Mouse (Mus musculus): Measurements from ENCODE around the gene Elovl1. TPM values are rescaled to one million over a fixed set of nuclear protein-coding genes. Genes with fewer than 3 reads are reported as not detected.
A peak's percentile ranks its signal among the peaks of the same experiment; 100 is the strongest.

The Elovl1 gene
- polyA plus RNA-seq, 1 experiment = 1,062 TPM

GRCm38 (mm10) chr4:118425374-118425773 is 2.5 kb upstream of the Elovl1 start:
- Histone ChIP-seq H3K4me1 (ENCODE audit: control insufficient read depth, insufficient read depth, low read length) (peaks cover 25% of the 10 kb centered on the region), H3K4me3 (replicated peaks; ENCODE audit: extremely low read depth, low read depth, low read length) (no peak overlapping the region)
- no peak for DNase-seq
- WGBS = 56% methylated on average over 1 of the region's 1 CpGs
- TF ChIP-seq CTCF (IDR thresholded peaks at IDR 0.05; ENCODE audit: insufficient read depth, low read length) (no peak), POLR2A (IDR thresholded peaks at IDR 0.05; ENCODE audit: borderline replicate concordance, extremely low read depth, low read depth, low read length) (no peak)

GRCm38 (mm10) chr4:118427415-118427767 is 502 bp upstream of the Elovl1 start:
- H3K4me3 ChIP-seq (replicated peaks; ENCODE audit: extremely low read depth, low read depth, low read length) = peak overlapping the region; percentile 63
- TF ChIP-seq POLR2A (IDR thresholded peaks at IDR 0.05; ENCODE audit: borderline replicate concordance, extremely low read depth, low read depth, low read length) (no peak), CTCF (IDR thresholded peaks at IDR 0.05; ENCODE audit: insufficient read depth, low read length) (no peak)
- no peak for DNase-seq
- H3K4me1 ChIP-seq (ENCODE audit: control insufficient read depth, insufficient read depth, low read length) = peaks cover 26% of the 10 kb centered on the region
- 2% methylated on average over 5 of the region's 5 CpGs for WGBS

GRCm38 (mm10) chr4:118428531-118429214 is 780 bp downstream of the Elovl1 start:
- 14% methylated on average over 15 of the region's 15 CpGs for WGBS
- TF ChIP-seq POLR2A (IDR thresholded peaks at IDR 0.05; ENCODE audit: borderline replicate concordance, extremely low read depth, low read depth, low read length) (no peak; the same call in 1 of the 2 replicates), CTCF (IDR thresholded peaks at IDR 0.05; ENCODE audit: insufficient read depth, low read length) (no peak)
- peak; percentile 58 for DNase-seq
- Histone ChIP-seq H3K4me1 (ENCODE audit: control insufficient read depth, insufficient read depth, low read length) (peaks cover 26% of the 10 kb centered on the region), H3K4me3 (replicated peaks; ENCODE audit: extremely low read depth, low read depth, low read length) (peak overlapping the region; percentile 89)

- Histone ChIP-seq H3K4me1 (ENCODE audit: control insufficient read depth, insufficient read depth, low read length) (peaks cover 26% of the 10 kb centered on the region), H3K4me3 (replicated peaks; ENCODE audit: extremely low read depth, low read depth, low read length) (peak overlapping the region; percentile 49)
- TF ChIP-seq POLR2A (IDR thresholded peaks at IDR 0.05; ENCODE audit: borderline replicate concordance, extremely low read depth, low read depth, low read length) (peak; percentile 67; the same call in 1 of the 2 replicates), CTCF (IDR thresholded peaks at IDR 0.05; ENCODE audit: insufficient read depth, low read length) (no peak)
- DNase-seq = peak; percentile 65
- WGBS = 38% methylated on average over 7 of the region's 7 CpGs
Observed at GRCm38 (mm10) chr4:118429215-118429895, 1.5 kb downstream of the Elovl1 start.

- no peak for DNase-seq
- WGBS = 58% methylated on average over 8 of the region's 8 CpGs
- TF ChIP-seq POLR2A (IDR thresholded peaks at IDR 0.05; ENCODE audit: borderline replicate concordance, extremely low read depth, low read depth, low read length) (no peak), CTCF (IDR thresholded peaks at IDR 0.05; ENCODE audit: insufficient read depth, low read length) (no peak)
- Histone ChIP-seq H3K4me1 (ENCODE audit: control insufficient read depth, insufficient read depth, low read length) (peaks cover 19% of the 10 kb centered on the region), H3K4me3 (replicated peaks; ENCODE audit: extremely low read depth, low read depth, low read length) (peak overlapping the region; percentile 25)
Observed at GRCm38 (mm10) chr4:118432332-118432731, 4.4 kb downstream of the Elovl1 start.

- Histone ChIP-seq H3K4me1 (ENCODE audit: control insufficient read depth, insufficient read depth, low read length) (peaks cover 5% of the 10 kb centered on the region), H3K4me3 (replicated peaks; ENCODE audit: extremely low read depth, low read depth, low read length) (peak within 1 kb of the TSS; percentile 67)
- whole genome bisulfite sequencing = under 1% methylated on average over 67 of the region's 67 CpGs
- DNase-seq = peak; percentile 80
- peak; percentile 72; the same call in 1 of the 2 replicates for TF ChIP-seq POLR2A (IDR thresholded peaks at IDR 0.05; ENCODE audit: borderline replicate concordance, extremely low read depth, low read depth, low read length)
- no peak for TF ChIP-seq CTCF (IDR thresholded peaks at IDR 0.05; ENCODE audit: insufficient read depth, low read length)
Observed at GRCm38 (mm10) chr4:118436820-118437603, 9.1 kb downstream of the Elovl1 start, which contains the start of gene Cdc20. TSS of gene Cdc20 (minus strand) at chr4:118437352.

GRCm38 (mm10) chr4:118437829-118438253 is 9.9 kb downstream of the Elovl1 start:
- DNase-seq = no peak
- Histone ChIP-seq H3K4me1 (ENCODE audit: control insufficient read depth, insufficient read depth, low read length) (peaks cover 5% of the 10 kb centered on the region), H3K4me3 (replicated peaks; ENCODE audit: extremely low read depth, low read depth, low read length) (peak overlapping the region; percentile 39)
- no peak for TF ChIP-seq CTCF (IDR thresholded peaks at IDR 0.05; ENCODE audit: insufficient read depth, low read length)
- no peak for TF ChIP-seq POLR2A (IDR thresholded peaks at IDR 0.05; ENCODE audit: borderline replicate concordance, extremely low read depth, low read depth, low read length)
- WGBS = 8% methylated on average over 12 of the region's 12 CpGs

- Histone ChIP-seq H3K4me3 (replicated peaks; ENCODE audit: extremely low read depth, low read depth, low read length) (no peak overlapping the region), H3K4me1 (ENCODE audit: control insufficient read depth, insufficient read depth, low read length) (no peaks in the 10 kb centered on the region)
- DNase-seq = no peak
- WGBS = 81% methylated on average over 10 of the region's 10 CpGs
- TF ChIP-seq CTCF (IDR thresholded peaks at IDR 0.05; ENCODE audit: insufficient read depth, low read length) = no peak
- TF ChIP-seq POLR2A (IDR thresholded peaks at IDR 0.05; ENCODE audit: borderline replicate concordance, extremely low read depth, low read depth, low read length) = no peak
Observed at GRCm38 (mm10) chr4:118445088-118445487, 17.2 kb downstream of the Elovl1 start.

- DNase-seq = peak; percentile 68
- Histone ChIP-seq H3K4me3 (replicated peaks; ENCODE audit: extremely low read depth, low read depth, low read length) (peak overlapping the region; percentile 36), H3K4me1 (ENCODE audit: control insufficient read depth, insufficient read depth, low read length) (no peaks in the 10 kb centered on the region)
- 28% methylated on average over 18 of the region's 18 CpGs for WGBS
- TF ChIP-seq POLR2A (IDR thresholded peaks at IDR 0.05; ENCODE audit: borderline replicate concordance, extremely low read depth, low read depth, low read length) (peak; percentile 60; the same call in 1 of the 2 replicates), CTCF (IDR thresholded peaks at IDR 0.05; ENCODE audit: insufficient read depth, low read length) (peak; percentile 45)
Observed at GRCm38 (mm10) chr4:118445781-118446414, 18.0 kb downstream of the Elovl1 start.
